Mouse (Mus musculus): ENCODE data around the gene Ddi2.

Ddi2 gene

DNA sequence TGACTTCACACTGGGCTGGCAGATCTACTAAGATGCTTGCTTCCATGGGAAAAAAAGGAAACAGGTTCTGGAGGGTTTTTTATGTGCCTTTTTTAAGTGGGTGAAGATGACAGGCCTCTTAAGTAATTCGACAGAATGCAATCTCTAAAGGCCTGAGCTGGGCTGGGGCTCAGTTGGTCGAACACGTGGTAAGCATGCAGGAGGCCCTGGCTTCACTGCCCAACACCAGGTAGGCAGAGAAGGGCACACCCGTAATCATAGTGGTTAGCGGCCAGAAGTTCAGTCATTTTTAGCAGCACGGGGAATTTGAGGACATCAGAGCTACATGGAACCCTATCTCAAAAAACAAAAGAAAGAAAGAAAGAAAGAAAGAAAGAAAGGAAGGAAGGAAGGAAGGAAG lies 68.7 kb downstream of the Ddi2 start:
- ATAC-seq (ENCODE audit: low TSS enrichment), result no peak

- ATAC-seq (ENCODE audit: low TSS enrichment), result no peak
Measured at GRCm38 (mm10) chr4:141653813-141654212, 69.4 kb downstream of the Ddi2 start.

DNA sequence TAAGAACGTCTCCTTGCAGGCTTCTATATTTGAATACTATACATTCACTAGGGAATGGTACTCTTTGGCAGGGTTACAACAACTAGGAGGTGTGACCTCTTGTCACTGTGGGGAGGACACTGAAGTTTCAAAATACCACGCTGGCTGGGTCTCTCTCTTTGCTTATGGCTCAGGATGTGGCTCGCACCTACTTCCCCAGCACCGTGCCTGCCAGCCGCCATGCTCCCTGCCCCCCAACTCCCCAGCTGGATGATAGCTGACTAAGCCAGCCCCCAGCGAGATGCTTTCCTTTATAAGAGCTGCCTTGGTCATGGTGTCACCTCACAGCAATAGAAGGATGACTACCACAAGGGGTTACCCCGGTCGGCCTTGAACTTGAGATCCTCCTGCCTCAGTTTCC lies 70.2 kb downstream of the Ddi2 start:
- no peak for ATAC-seq (ENCODE audit: low TSS enrichment)

- no peak for ATAC-seq (ENCODE audit: low TSS enrichment)
Measured at GRCm38 (mm10) chr4:141651944-141652343, 71.3 kb downstream of the Ddi2 start.

DNA sequence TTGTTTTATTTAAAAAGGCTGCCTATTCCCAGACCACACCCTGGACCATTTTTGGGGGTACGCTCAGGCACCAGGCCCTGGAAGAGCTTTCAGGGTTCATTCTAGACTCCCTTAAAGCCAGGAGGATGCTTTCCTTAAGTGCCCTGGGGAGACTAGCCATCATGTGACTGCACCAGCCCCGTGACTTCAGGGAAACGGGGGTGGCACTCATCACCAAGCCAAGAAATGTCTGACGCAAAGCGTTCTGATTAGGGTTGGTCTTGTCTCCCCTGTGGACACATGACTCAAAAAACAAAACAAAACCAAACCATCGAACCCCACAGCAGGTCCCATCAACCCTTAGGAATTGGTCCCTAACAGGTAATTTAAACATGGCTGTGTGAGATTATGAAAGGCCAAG lies 71.9 kb downstream of the Ddi2 start:
- 0 out of 2 replicates have a peak, but pooled peaks have one; percentile 13 for ATAC-seq (ENCODE audit: low TSS enrichment)

DNA sequence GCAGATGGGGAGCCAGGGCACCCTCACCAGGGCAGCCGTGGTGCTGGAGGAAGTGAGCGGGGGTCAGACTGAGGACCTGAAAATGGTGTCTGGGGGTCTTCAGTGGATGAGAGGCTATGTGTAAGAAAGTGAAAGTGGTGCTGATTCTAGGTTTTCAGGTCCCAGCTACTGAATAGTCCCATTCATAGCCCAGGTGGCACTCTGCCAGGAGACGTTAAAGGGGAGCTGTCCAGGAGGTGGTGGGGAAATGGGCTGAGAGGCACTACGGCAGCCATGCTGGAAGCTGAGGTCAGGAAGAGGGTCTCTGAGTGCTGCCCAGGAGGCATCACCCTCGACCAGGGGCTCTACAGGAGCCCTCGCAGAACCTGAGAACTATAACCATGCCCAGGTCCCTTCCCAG lies 74.0 kb downstream of the Ddi2 start:
- ATAC-seq (ENCODE audit: low TSS enrichment), result no peak

- ATAC-seq (ENCODE audit: low TSS enrichment), result no peak
Measured at GRCm38 (mm10) chr4:141648262-141648661, 75.0 kb downstream of the Ddi2 start.

GRCm38 (mm10) chr4:141647187-141647586 lies 76.0 kb downstream of the Ddi2 start:
- ATAC-seq (ENCODE audit: low TSS enrichment), result no peak

DNA sequence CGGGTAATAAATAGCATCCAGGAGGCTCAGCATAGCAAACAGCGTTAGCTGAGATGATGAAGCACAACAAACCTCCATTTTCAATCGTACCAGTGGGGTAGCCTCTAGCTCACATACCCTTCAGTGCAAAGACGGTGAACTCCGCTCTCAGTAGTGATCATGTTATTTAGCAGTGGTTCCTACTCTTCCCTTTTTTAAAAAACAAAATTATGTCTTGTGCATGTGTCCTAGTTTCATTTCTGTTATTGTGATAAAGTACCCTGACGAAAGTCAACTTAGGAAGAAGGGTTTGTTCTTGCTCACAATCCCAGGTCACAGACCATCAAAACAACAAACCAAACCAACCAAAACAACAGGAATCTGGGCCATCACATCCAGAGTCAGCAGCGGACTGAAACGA lies 77.2 kb downstream of the Ddi2 start:
- ATAC-seq (ENCODE audit: low TSS enrichment), result no peak

DNA sequence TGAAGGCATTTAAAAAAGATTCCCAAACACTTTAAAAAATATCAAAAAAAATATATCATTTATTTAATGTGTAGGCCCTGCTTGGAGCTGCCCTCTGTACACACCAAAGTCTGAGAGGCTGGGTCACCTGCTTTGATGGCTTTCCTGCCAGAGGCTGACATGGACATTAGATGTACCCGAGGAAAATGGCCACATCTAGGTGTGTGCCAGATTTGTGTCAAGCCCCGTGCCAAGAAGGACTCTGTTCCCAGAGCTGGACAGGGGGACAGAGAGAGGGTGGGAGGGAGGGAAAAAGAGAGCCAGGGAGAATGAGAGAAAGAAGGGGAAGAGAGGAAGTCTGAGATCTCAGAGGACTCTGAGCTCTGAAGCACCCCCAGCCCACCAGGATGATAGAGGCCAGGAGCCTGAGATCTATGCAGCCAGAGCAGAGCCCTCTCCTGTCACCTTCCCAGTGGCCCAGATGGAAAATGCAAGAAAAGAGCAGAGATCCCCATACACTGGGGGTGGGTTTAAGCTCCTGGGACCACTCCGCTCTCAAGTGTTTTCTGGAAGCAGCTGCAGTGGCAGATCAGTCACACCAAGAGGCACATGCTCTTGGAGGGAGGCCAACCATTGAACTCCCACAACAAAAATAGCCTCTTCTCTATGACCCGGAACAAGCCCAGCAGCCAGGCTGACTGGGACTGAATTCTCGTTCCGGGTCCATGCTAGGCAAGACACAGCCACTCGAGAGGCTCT lies 79.9 kb downstream of the Ddi2 start:
- ATAC-seq (ENCODE audit: low TSS enrichment), result 0 out of 2 replicates have a peak, but pooled peaks have one; percentile 42

DNA sequence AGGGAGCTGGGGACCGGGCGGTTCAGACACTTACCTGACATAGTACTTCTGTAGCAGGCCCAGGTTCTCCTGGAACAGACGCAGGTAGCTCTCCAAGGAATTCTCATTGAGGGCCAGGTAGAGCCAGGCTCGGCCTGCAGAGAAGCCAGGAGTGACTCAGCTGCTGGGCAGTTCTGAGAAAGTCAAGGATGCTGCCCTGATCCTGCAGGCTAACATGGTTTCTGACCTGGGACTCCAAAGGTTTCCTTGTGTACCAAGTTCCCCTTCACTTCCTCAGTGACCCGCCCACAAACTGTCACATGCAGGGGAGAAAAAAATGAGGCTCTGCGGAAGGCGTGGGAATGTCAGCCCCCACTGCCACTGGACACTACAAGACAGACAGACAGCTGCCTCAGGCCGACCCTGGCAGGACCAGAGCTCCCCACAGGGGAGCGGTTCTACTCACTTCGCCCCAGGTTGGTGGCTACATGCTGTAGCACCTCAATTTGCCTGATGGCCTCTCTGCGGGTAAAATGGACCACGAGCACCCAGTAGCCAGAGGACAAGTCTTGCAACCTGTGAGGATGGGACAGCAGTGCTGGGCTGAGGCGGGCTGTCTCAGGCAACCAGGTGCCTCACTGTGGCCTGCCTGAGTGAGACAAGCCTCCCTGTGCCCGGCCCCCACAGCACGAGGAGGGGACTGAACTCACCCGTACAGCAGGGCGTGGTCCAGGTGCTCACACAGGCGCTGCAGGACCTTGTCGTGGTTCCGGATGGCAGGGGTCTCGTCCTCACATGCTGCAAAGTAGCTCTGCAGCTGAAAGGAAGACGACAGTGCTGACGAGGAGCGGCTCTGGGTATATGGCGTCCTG lies 81.0 kb downstream of the Ddi2 start:
- ATAC-seq (ENCODE audit: low TSS enrichment), result no peak

DNA sequence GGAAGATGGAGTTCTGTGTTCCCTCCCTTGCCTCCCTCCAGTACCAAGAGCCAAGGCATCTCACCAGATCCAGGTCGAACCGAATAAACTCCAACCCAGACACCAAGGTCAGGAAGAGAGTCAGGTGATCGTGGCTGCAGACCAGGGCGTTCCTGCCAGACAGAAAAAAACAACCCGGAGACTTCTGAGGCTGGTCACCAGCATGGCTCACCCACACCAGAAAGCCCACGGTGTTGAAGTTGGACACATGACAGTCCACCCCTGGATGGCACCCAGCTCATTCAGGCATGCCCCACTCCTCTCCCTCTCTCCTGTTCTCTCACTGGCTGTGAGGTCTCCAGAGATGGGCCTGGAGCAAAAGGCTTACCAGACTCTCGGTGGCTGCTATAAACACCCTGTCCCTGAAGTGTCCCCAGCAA lies 81.9 kb downstream of the Ddi2 start:
- 0 out of 2 replicates have a peak, but pooled peaks have one; percentile 18 for ATAC-seq (ENCODE audit: low TSS enrichment)

- no peak for ATAC-seq (ENCODE audit: low TSS enrichment)
Measured at GRCm38 (mm10) chr4:141639474-141639873, 83.7 kb downstream of the Ddi2 start.

- no peak for ATAC-seq (ENCODE audit: low TSS enrichment)
Measured at GRCm38 (mm10) chr4:141636693-141637092, 86.5 kb downstream of the Ddi2 start.

DNA sequence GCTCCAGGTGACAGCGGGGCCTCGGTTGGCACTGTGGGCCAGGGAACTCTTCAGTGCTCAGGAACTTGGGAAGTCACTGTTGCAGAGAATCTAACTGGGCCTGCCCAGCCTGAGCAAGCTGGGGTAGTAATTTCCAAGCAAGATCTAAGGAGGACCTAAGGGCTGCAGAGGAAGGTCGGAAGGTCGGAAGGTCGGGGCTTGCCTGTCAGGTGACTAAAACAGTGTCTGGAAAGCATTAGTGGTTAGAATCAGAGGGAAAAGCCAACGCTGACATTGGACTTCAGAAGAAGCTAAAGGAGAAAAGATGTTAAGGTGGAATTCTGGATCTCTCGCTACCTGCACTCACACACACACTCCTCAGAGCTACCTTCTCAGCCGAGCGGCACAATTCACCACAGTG lies 87.2 kb downstream of the Ddi2 start:
- ATAC-seq (ENCODE audit: low TSS enrichment), result no peak

DNA sequence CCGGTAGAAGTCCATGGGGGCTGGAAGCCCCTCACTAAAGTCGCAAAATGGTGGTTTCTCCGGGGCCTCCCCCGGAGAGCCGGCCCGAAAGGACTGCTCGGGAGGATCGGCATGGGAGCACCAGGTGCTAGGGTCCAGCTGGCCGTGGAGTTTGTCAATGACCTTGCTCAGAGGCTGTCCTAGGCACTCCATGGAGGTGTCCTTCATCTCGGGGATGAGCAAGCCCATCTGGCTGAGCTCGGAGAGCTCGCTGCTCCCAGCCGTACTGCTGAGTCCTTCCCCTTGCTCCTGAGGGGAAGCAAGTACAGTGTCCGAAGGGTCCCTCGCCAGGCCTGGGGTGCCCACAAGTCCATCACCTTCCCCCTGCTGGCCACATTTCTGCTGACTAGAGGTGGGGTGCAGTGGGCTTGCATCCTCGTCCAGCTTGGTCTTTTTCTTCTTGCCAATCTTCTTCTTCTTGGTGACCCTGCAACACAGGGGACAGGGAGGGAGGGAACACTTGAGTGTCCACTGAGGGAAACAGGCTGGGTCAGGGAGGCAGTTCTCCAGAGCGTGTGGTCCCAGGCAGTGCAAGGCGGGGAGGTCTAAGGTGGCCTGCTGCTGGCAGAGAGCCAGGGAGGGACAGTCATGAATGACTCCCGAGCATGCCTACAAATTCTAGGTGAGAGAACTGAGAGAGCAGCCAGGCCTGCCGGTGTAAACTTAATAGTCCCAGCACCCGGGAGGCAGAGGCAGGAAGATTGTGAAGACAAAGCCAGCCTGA lies 90.9 kb downstream of the Ddi2 start:
- ATAC-seq (ENCODE audit: low TSS enrichment), result no peak

DNA sequence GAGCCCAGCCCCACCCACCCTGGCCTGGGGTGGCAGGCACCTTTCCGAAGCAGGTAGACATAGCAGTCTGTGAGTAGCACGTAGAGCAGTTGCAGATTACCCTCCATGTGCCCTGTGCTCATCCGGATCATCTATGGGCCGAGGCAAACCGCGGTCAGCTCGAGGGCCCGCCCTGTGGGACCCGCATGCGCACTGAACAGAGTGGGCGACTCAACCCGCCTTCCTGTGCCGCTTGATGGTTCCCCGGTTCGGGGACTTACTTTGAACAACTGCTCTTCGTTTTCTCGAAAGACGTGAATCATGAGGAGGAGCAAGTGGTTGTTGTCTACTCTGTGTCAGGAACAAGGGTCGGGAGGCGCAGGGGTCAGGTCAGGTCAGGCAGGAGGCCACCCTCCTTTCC lies 92.0 kb downstream of the Ddi2 start:
- ATAC-seq (ENCODE audit: low TSS enrichment), result no peak

DNA sequence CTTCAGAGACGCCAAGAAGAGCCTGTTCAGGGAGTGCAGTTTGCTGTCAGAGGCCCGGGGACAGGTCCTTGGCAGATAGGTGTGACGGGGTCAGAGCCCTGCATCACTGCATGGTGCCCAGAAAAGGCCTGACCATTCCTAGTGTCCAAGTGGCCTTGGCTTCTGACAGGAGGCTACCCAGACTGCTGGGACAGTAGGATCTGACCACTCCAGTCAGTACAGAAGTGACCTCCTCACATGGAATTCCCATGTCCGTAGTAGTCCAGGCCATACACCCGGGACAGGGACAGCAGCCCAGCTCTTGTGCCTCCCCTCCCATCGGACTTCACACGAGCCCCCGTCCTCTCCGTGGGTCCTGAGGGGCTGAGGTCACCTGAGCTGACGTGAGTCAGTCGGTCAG lies 93.2 kb downstream of the Ddi2 start:
- ATAC-seq (ENCODE audit: low TSS enrichment), result no peak

- ATAC-seq (ENCODE audit: low TSS enrichment), result no peak
Measured at GRCm38 (mm10) chr4:141628661-141629060, 94.6 kb downstream of the Ddi2 start.

Data from frontal cortex, adult (tissue).